ENCODE assay signal across 25 mouse cellular contexts in genomic region chr6:112509590-112510131, GRCm38 (mm10). TPM values are rescaled to one million over a fixed set of nuclear protein-coding genes. Genes with fewer than 3 reads are reported as not detected.
DNase-seq lines count a peak whose midpoint lies in the region; ATAC-seq and TF ChIP-seq lines count a peak whose summit lies in the region.
"Had no signal": no experiment of that assay in that cellular context is flagged by ENCODE, and none has a peak within 500 bp of the region (broad histone marks: within the 10 kb centered on the region; RNA-seq: fewer than 3 reads in every experiment).

No protein-coding gene starts in this region.

- TF ChIP-seq CTCF in midbrain, postnatal 0 days (IDR thresholded peaks at IDR 0.05): no peak

- no peak overlapping the region for H3K4me3 ChIP-seq in forebrain, embryonic 15.5 days
- no peak overlapping the region for H3K4me3 ChIP-seq in forebrain, embryonic 12.5 days (replicated peaks)
- H3K4me3 ChIP-seq in kidney, embryonic 14.5 days (ENCODE audit: low read length): no peak overlapping the region
- H3K4me3 ChIP-seq in midbrain, postnatal 0 days (ENCODE audit: low read depth, low read length): no peak overlapping the region
- H3K4me3 ChIP-seq in midbrain, embryonic 13.5 days (replicated peaks): no peak overlapping the region
- H3K4me3 ChIP-seq: embryonic facial prominence, embryonic 15.5 days; left cerebral cortex, adult 2 months; limb, embryonic 10.5 days; megakaryocyte, embryonic 14.5 days; midbrain, embryonic 15.5 days had no signal

- ATAC-seq in forebrain, embryonic 15.5 days (replicated peaks): peak; percentile 23; the same call in 1 of the 2 replicates
- no peak for ATAC-seq in forebrain, embryonic 12.5 days (ENCODE audit: low FRiP score)
- ATAC-seq in kidney, embryonic 14.5 days (ENCODE audit: low FRiP score, low TSS enrichment): peak; percentile 81; the same call in 1 of the 2 replicates
- no peak for ATAC-seq in midbrain, postnatal 0 days (ENCODE audit: low FRiP score)
- no peak for ATAC-seq in midbrain, embryonic 13.5 days
- ATAC-seq: CD4-positive, CD25-positive, alpha-beta regulatory T cell, adult 4 months; liver, postnatal 0 days had no signal

- H3K27me3 ChIP-seq in forebrain, embryonic 15.5 days: no peaks in the 10 kb centered on the region
- H3K27me3 ChIP-seq in forebrain, embryonic 12.5 days: no peaks in the 10 kb centered on the region
- no peaks in the 10 kb centered on the region for H3K27me3 ChIP-seq in kidney, embryonic 14.5 days (ENCODE audit: control insufficient read depth, insufficient read depth, low read length)
- peaks cover 10% of the 10 kb centered on the region for H3K27me3 ChIP-seq in midbrain, postnatal 0 days (ENCODE audit: insufficient read depth, low read length)
- H3K27me3 ChIP-seq in midbrain, embryonic 13.5 days: peaks cover 57% of the 10 kb centered on the region
- H3K27me3 ChIP-seq: embryonic facial prominence, embryonic 15.5 days; megakaryocyte, embryonic 14.5 days had no signal

- H3K4me2 ChIP-seq in forebrain, embryonic 15.5 days (replicated peaks): no peak overlapping the region
- no peak overlapping the region for H3K4me2 ChIP-seq in forebrain, embryonic 12.5 days
- H3K4me2 ChIP-seq in kidney, embryonic 14.5 days (replicated peaks; ENCODE audit: low read depth, low read length): no peak overlapping the region
- H3K4me2 ChIP-seq in midbrain, postnatal 0 days (ENCODE audit: low read depth, low read length, poor library complexity, severe bottlenecking): no peak overlapping the region
- no peak overlapping the region for H3K4me2 ChIP-seq in midbrain, embryonic 13.5 days (replicated peaks)
- H3K4me2 ChIP-seq: embryonic facial prominence, embryonic 15.5 days; midbrain, embryonic 15.5 days had no signal

- H3K9me3 ChIP-seq in forebrain, embryonic 15.5 days: no peaks in the 10 kb centered on the region
- no peaks in the 10 kb centered on the region for H3K9me3 ChIP-seq in forebrain, embryonic 12.5 days
- no peaks in the 10 kb centered on the region for H3K9me3 ChIP-seq in kidney, embryonic 14.5 days (ENCODE audit: control insufficient read depth, low read length)
- no peaks in the 10 kb centered on the region for H3K9me3 ChIP-seq in midbrain, postnatal 0 days (ENCODE audit: low read length)
- no peaks in the 10 kb centered on the region for H3K9me3 ChIP-seq in midbrain, embryonic 13.5 days
- H3K9me3 ChIP-seq: embryonic facial prominence, embryonic 15.5 days; limb, embryonic 10.5 days; midbrain, embryonic 15.5 days had no signal

- H3K36me3 ChIP-seq in forebrain, embryonic 15.5 days: no peaks in the 10 kb centered on the region
- no peaks in the 10 kb centered on the region for H3K36me3 ChIP-seq in forebrain, embryonic 12.5 days (replicated peaks)
- H3K36me3 ChIP-seq in kidney, embryonic 14.5 days (ENCODE audit: control insufficient read depth, insufficient read depth, low read length): no peaks in the 10 kb centered on the region
- H3K36me3 ChIP-seq in midbrain, postnatal 0 days (ENCODE audit: insufficient read depth, low read length): no peaks in the 10 kb centered on the region
- H3K36me3 ChIP-seq in midbrain, embryonic 13.5 days: no peaks in the 10 kb centered on the region
- H3K36me3 ChIP-seq: embryonic facial prominence, embryonic 15.5 days; limb, embryonic 10.5 days; midbrain, embryonic 15.5 days had no signal

- H3K27ac ChIP-seq in forebrain, embryonic 15.5 days (replicated peaks): no peak overlapping the region
- no peak overlapping the region for H3K27ac ChIP-seq in forebrain, embryonic 12.5 days
- H3K27ac ChIP-seq in kidney, embryonic 14.5 days (ENCODE audit: low read depth, low read length): no peak overlapping the region
- no peak overlapping the region for H3K27ac ChIP-seq in midbrain, postnatal 0 days (ENCODE audit: low read depth, low read length)
- H3K27ac ChIP-seq in midbrain, embryonic 13.5 days: no peak overlapping the region
- H3K27ac ChIP-seq: embryonic facial prominence, embryonic 15.5 days; left cerebral cortex, adult 2 months; limb, embryonic 10.5 days; midbrain, embryonic 15.5 days had no signal

- no peak for DNase-seq in kidney, adult 9 months
- DNase-seq in midbrain, postnatal 0 days (ENCODE audit: low spot score): peak; percentile 16
- DNase-seq in adrenal gland, postnatal 36 days: no peak
- DNase-seq: adrenal gland, postnatal 25 days; cerebellum, postnatal 36 days; gastrocnemius, postnatal 25 days; kidney, adult 11 months; liver, postnatal 0 days; lung, postnatal 14 days; right cerebral cortex, postnatal 4 days; thymus, postnatal 14 days had no signal

- WGBS in forebrain, embryonic 15.5 days: 36% methylated on average over 2 of the region's 2 CpGs
- 50% methylated on average over 2 of the region's 2 CpGs for WGBS in forebrain, embryonic 12.5 days
- 49% methylated on average over 2 of the region's 2 CpGs for WGBS in kidney, embryonic 14.5 days
- WGBS in midbrain, postnatal 0 days: 46% methylated on average over 2 of the region's 2 CpGs
- WGBS in midbrain, embryonic 13.5 days: 58% methylated on average over 2 of the region's 2 CpGs

- H3K9ac ChIP-seq in forebrain, embryonic 15.5 days (replicated peaks): no peak overlapping the region
- no peak overlapping the region for H3K9ac ChIP-seq in forebrain, embryonic 12.5 days
- no peak overlapping the region for H3K9ac ChIP-seq in kidney, embryonic 14.5 days (ENCODE audit: low read depth, low read length)
- H3K9ac ChIP-seq in midbrain, postnatal 0 days (replicated peaks; ENCODE audit: low read length, poor library complexity, severe bottlenecking): no peak overlapping the region
- H3K9ac ChIP-seq in midbrain, embryonic 13.5 days (replicated peaks): no peak overlapping the region
- H3K9ac ChIP-seq: embryonic facial prominence, embryonic 15.5 days; liver, postnatal 0 days; midbrain, embryonic 15.5 days had no signal

- 0 out of 2 replicates have a peak, but pooled peaks cover 5% of the 10 kb centered on the region for H3K4me1 ChIP-seq in forebrain, embryonic 15.5 days
- H3K4me1 ChIP-seq in forebrain, embryonic 12.5 days: peaks cover 9% of the 10 kb centered on the region
- H3K4me1 ChIP-seq in kidney, embryonic 14.5 days (ENCODE audit: control insufficient read depth, insufficient read depth, low read length): 0 out of 2 replicates have a peak, but pooled peaks cover 6% of the 10 kb centered on the region
- H3K4me1 ChIP-seq in midbrain, postnatal 0 days (ENCODE audit: insufficient read depth, low read length): no peaks in the 10 kb centered on the region
- peaks cover 8% of the 10 kb centered on the region; the same call in 1 of the 2 replicates for H3K4me1 ChIP-seq in midbrain, embryonic 13.5 days (replicated peaks)

RNA-seq across cellular contexts. Expression of gene Oxtr, which starts 19.9 kb away (rescaled TPM):
- 0.55 and 0.62 TPM in 2 replicates for polyA plus RNA-seq in forebrain, embryonic 15.5 days (2015; fragmentation: Nextera tagmentation; extraction: Ambion mirVana)
- 0.23 and 0.26 TPM in 2 replicates for polyA plus RNA-seq in forebrain, embryonic 12.5 days (2016; fragmentation: Nextera tagmentation; extraction: Ambion mirVana)
- 4.0 and 8.2 TPM in 2 replicates for polyA plus RNA-seq in kidney, embryonic 14.5 days (2014; fragmentation: Nextera tagmentation; extraction: Ambion mirVana)
- total RNA-seq in midbrain, postnatal 0 days (2014; rRNA removed): 4.9 and 5.9 TPM in 2 replicates
- 2.9 and 3.2 TPM in 2 replicates for polyA plus RNA-seq in midbrain, postnatal 0 days (2015; fragmentation: Nextera tagmentation; extraction: Ambion mirVana)
- polyA plus RNA-seq in midbrain, embryonic 13.5 days (2015; fragmentation: Nextera tagmentation; extraction: Ambion mirVana): 0.26 and 0.34 TPM in 2 replicates
- total RNA-seq in adrenal gland, postnatal 36 days (2021): 100 to 1,000 TPM in 1 of 2 experiments, 10 to 100 TPM in 1; 17.8 to 330 TPM
- total RNA-seq: hematopoietic stem cell, adult 5-6 weeks; liver, adult 2 months had no signal
- polyA plus RNA-seq: CD4-positive, CD25-positive, alpha-beta regulatory T cell, adult 4 months; liver, adult 2 months had no signal

RNA-seq across cellular contexts. Expression of gene Cav3, which starts 50.4 kb away (rescaled TPM):
- polyA plus RNA-seq in forebrain, embryonic 15.5 days (2015; fragmentation: Nextera tagmentation; extraction: Ambion mirVana): not detected in 2 replicates
- 0.22 TPM in 1 of 2 replicates, not detected in the other for polyA plus RNA-seq in forebrain, embryonic 12.5 days (2016; fragmentation: Nextera tagmentation; extraction: Ambion mirVana)
- 0.31 and 0.56 TPM in 2 replicates for polyA plus RNA-seq in kidney, embryonic 14.5 days (2014; fragmentation: Nextera tagmentation; extraction: Ambion mirVana)
- not detected in 2 replicates for total RNA-seq in midbrain, postnatal 0 days (2014; rRNA removed)
- not detected in 2 replicates for polyA plus RNA-seq in midbrain, postnatal 0 days (2015; fragmentation: Nextera tagmentation; extraction: Ambion mirVana)
- polyA plus RNA-seq in midbrain, embryonic 13.5 days (2015; fragmentation: Nextera tagmentation; extraction: Ambion mirVana): not detected in 2 replicates
- total RNA-seq in adrenal gland, postnatal 36 days (2021): not detected
- total RNA-seq: adrenal gland, postnatal 25 days; ES-E14; hematopoietic stem cell, adult 5-6 weeks had no signal
- polyA plus RNA-seq: CD4-positive, CD25-positive, alpha-beta regulatory T cell, adult 4 months; forebrain, embryonic 11.5 days; liver, adult 2 months; midbrain, embryonic 15.5 days had no signal

Comparison
In these comparisons a context has a peak if more than half of its experiments do, and no peak if none do; other contexts are left out.
1. ATAC-seq: peak in forebrain, embryonic 15.5 days (single experiment) and kidney, embryonic 14.5 days (single experiment); none in forebrain, embryonic 12.5 days (single experiment), midbrain, postnatal 0 days (single experiment) and midbrain, embryonic 13.5 days (single experiment).